Comparison of ENCODE assay signal across 13 mouse cellular contexts in genomic region chr16:43370496-43371020, GRCm38 (mm10).
"Had no signal": no experiment of that assay in that cellular context is flagged by ENCODE, and none has a peak within 500 bp of the region (broad histone marks: within the 10 kb centered on the region; RNA-seq: fewer than 3 reads in every experiment).

No protein-coding gene starts in this region.

- H3K9ac ChIP-seq: limb, embryonic 12.5 days; limb, embryonic 15.5 days; liver, embryonic 13.5 days; midbrain, embryonic 13.5 days had no signal

- H3K27me3 ChIP-seq: limb, embryonic 12.5 days; limb, embryonic 15.5 days; liver, embryonic 13.5 days; megakaryocyte, embryonic 14.5 days; midbrain, embryonic 13.5 days had no signal

- ATAC-seq: midbrain, embryonic 13.5 days had no signal

- H3K4me2 ChIP-seq: limb, embryonic 12.5 days; limb, embryonic 15.5 days; liver, embryonic 13.5 days; midbrain, embryonic 13.5 days had no signal

- H3K4me3 ChIP-seq: limb, embryonic 12.5 days; limb, embryonic 15.5 days; liver, embryonic 13.5 days; megakaryocyte, embryonic 14.5 days; midbrain, embryonic 10.5 days; midbrain, embryonic 13.5 days had no signal

- H3K4me1 ChIP-seq: limb, embryonic 12.5 days; limb, embryonic 15.5 days; liver, embryonic 13.5 days; megakaryocyte, embryonic 14.5 days; midbrain, embryonic 10.5 days; midbrain, embryonic 13.5 days had no signal

- H3K27ac ChIP-seq: limb, embryonic 12.5 days; limb, embryonic 15.5 days; liver, embryonic 13.5 days; midbrain, embryonic 10.5 days; midbrain, embryonic 13.5 days had no signal

- H3K9me3 ChIP-seq: limb, embryonic 12.5 days; limb, embryonic 15.5 days; liver, embryonic 13.5 days; megakaryocyte, embryonic 14.5 days; midbrain, embryonic 10.5 days; midbrain, embryonic 13.5 days had no signal

- DNase-seq: kidney, adult 8-10 months; kidney, postnatal 14 days; kidney, postnatal 4 days; left cerebral cortex, postnatal 4 days; liver, embryonic 13.5 days; lung, adult 2 months; lung, postnatal 36 days; thymus, postnatal 36 days had no signal

- H3K36me3 ChIP-seq: limb, embryonic 12.5 days; limb, embryonic 15.5 days; liver, embryonic 13.5 days; midbrain, embryonic 10.5 days; midbrain, embryonic 13.5 days had no signal
